Mouse (Mus musculus) G1E (cell line): ENCODE measurements around the gene Zfp385b. TPM values are rescaled to one million over a fixed set of nuclear protein-coding genes. Genes with fewer than 3 reads are reported as not detected.

Source experiments
- ATAC-seq: 2 replicates; pipeline ENCODE4 v1.8.0; 2016; ENCODE audit warnings: mild to moderate bottlenecking; ENCODE audit not compliant: insufficient number of reproducible peaks, poor library complexity, low FRiP score, severe bottlenecking; ENCODE audit errors: extremely low read depth
- DNase-seq: peaks from one replicate; pipeline ENCODE4 v3.0.0; 2012; ENCODE audit warnings: low spot score
- H3K27me3 ChIP-seq: 2 replicates; pipeline ENCODE4 v1.6.1; 2012; ENCODE audit warnings: mild to moderate bottlenecking, low read length, inconsistent platforms; ENCODE audit not compliant: insufficient read depth
- H3K36me3 ChIP-seq: replicated peaks from 2 replicates; pipeline ENCODE3; 2012; ENCODE audit warnings: mild to moderate bottlenecking, inconsistent platforms
- H3K4me1 ChIP-seq: 2 replicates; pipeline ENCODE4 v1.6.1; 2012; ENCODE audit warnings: low read depth, low read length, inconsistent platforms, mixed read lengths; ENCODE audit not compliant: insufficient read depth
- H3K4me3 ChIP-seq: 2 replicates; pipeline ENCODE4 v1.5.1; 2012; ENCODE audit warnings: low read depth, mild to moderate bottlenecking, inconsistent platforms, low read length, moderate library complexity, mixed read lengths
- H3K9me3 ChIP-seq: replicated peaks from 2 replicates; pipeline ENCODE4 v1.6.1; 2012; ENCODE audit warnings: inconsistent platforms
- CTCF ChIP-seq: IDR thresholded peaks from 2 replicates; pipeline ENCODE4 v1.5.1; 2012; ENCODE audit warnings: low read depth, low read length, inconsistent platforms, mixed read lengths
- GATA1 ChIP-seq: IDR thresholded peaks from 2 replicates; pipeline ENCODE4 v1.6.1; 2012; ENCODE audit warnings: borderline replicate concordance, low read length, inconsistent platforms, mixed read lengths
- GATA2 ChIP-seq: IDR thresholded peaks from 2 replicates; pipeline ENCODE4 v1.6.1; 2012; ENCODE audit warnings: low read depth, low read length, inconsistent platforms, borderline replicate concordance
- POLR2AphosphoS5 ChIP-seq: IDR thresholded peaks from 2 replicates; pipeline ENCODE4 v1.6.1; 2012; ENCODE audit warnings: low read depth, low read length, inconsistent platforms; ENCODE audit not compliant: insufficient replicate concordance
- TAL1 ChIP-seq: conservative IDR thresholded peaks from 2 replicates; pipeline ENCODE4 v1.6.1; 2012; ENCODE audit warnings: low read depth, low read length, inconsistent platforms, mixed read lengths
- polyA plus RNA-seq: library from polyadenylated mRNA; stranded (reverse); fragments of >175 nt; gene quantifications from 2 replicates; pipeline ENCODE4 v1.2.3, GENCODE M21; 2012
- total RNA-seq, 2 experiments: library from RNA; stranded (forward) in 1 of 2; stranded (reverse) in 1 of 2; fragments of 200-1000 nt in 1 of 2; fragments of >200 nt in 1 of 2; fragmentation: Nextera tagmentation in 1 of 2; gene quantifications; 2 replicates each; pipeline ENCODE4 v1.2.3; 2014 to 2017

Zfp385b gene
- total and polyA plus RNA-seq, 3 experiments = 0.71 TPM; not detected in 2

GRCm38 (mm10) chr2:77752491-77752890, 66.9 kb downstream of the Zfp385b start:
- ATAC-seq (no peak), DNase-seq (no peak)
- no peaks in the 10 kb centered on the region for H3K36me3 ChIP-seq
- no peak for TF ChIP-seq CTCF
- no peak for TF ChIP-seq POLR2AphosphoS5
- TF ChIP-seq TAL1 = no peak
- no peak for TF ChIP-seq GATA1
- no peak for TF ChIP-seq GATA2
- peaks cover 19% of the 10 kb centered on the region for H3K9me3 ChIP-seq
- no peaks in the 10 kb centered on the region for H3K27me3 ChIP-seq
- no peak overlapping the region for H3K4me3 ChIP-seq
- no peaks in the 10 kb centered on the region for H3K4me1 ChIP-seq

GRCm38 (mm10) chr2:77749631-77750030, 69.8 kb downstream of the Zfp385b start:
- no peak for DNase-seq
- Histone ChIP-seq H3K4me3 (no peak overlapping the region), H3K27me3 (no peaks in the 10 kb centered on the region), H3K36me3 (no peaks in the 10 kb centered on the region), H3K4me1 (no peaks in the 10 kb centered on the region), H3K9me3 (peaks cover 25% of the 10 kb centered on the region)
- TF ChIP-seq CTCF (no peak), GATA2 (no peak)
- ATAC-seq = no peak

DNA sequence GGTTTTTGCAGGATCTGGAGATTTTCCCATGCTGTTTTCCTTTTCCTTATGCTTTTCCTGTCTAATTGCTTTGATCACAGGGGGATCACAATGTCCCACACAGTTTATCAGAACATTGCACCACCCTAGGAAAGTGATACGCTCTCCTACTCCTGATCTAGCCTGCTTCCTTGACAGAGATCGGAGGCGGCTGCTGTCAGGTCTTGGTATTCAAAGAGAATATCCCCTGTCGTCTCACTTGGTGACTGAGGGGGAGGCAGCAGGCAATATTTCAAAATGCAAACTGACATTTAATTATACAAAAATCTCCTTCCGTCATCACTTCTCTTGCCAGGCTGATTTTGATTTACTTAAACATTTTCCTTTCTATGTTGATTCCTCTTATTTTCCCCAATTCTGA, 73.0 kb downstream of the Zfp385b start:
- ATAC-seq = no peak
- Histone ChIP-seq H3K27me3 (no peaks in the 10 kb centered on the region), H3K4me1 (no peaks in the 10 kb centered on the region), H3K36me3 (no peaks in the 10 kb centered on the region), H3K4me3 (no peak overlapping the region), H3K9me3 (peaks cover 38% of the 10 kb centered on the region)
- DNase-seq = no peak
- no peak for TF ChIP-seq GATA2
- TF ChIP-seq CTCF = no peak
- no peak for TF ChIP-seq TAL1
- TF ChIP-seq POLR2AphosphoS5 = no peak
- TF ChIP-seq GATA1 = no peak

GRCm38 (mm10) chr2:77745246-77745645, 74.2 kb downstream of the Zfp385b start:
- peaks cover 46% of the 10 kb centered on the region for H3K9me3 ChIP-seq
- H3K27me3 ChIP-seq = no peaks in the 10 kb centered on the region
- no peak for ATAC-seq
- TF ChIP-seq GATA1 (no peak), GATA2 (no peak), POLR2AphosphoS5 (no peak), TAL1 (no peak), CTCF (no peak)
- no peak overlapping the region for H3K4me3 ChIP-seq
- no peaks in the 10 kb centered on the region for H3K36me3 ChIP-seq
- no peak for DNase-seq
- H3K4me1 ChIP-seq = no peaks in the 10 kb centered on the region

DNA sequence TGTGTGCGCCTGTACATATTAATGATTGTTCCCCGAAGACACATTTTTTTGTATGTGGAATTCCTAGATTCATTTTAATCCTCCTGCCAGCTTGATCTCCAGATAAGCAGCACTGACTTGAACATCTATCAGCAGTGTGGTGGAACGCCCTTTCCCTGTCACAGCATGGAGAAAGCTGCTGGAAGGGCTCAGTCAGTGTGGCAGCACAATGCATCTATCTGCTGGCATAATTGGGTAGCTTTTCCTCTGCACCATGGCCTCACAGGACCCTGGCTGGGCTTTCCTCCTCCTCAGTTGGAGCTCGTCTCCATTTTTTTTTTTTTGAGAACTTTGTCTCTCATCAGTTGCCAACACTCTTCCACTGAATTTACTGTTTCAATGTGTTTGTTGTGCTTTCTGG, 77.1 kb downstream of the Zfp385b start:
- TF ChIP-seq GATA2 (no peak), POLR2AphosphoS5 (no peak), CTCF (no peak), TAL1 (no peak), GATA1 (no peak)
- Histone ChIP-seq H3K27me3 (no peaks in the 10 kb centered on the region), H3K36me3 (no peaks in the 10 kb centered on the region), H3K4me1 (no peaks in the 10 kb centered on the region), H3K4me3 (no peak overlapping the region), H3K9me3 (peaks cover 32% of the 10 kb centered on the region)
- DNase-seq (no peak), ATAC-seq (no peak)

DNA sequence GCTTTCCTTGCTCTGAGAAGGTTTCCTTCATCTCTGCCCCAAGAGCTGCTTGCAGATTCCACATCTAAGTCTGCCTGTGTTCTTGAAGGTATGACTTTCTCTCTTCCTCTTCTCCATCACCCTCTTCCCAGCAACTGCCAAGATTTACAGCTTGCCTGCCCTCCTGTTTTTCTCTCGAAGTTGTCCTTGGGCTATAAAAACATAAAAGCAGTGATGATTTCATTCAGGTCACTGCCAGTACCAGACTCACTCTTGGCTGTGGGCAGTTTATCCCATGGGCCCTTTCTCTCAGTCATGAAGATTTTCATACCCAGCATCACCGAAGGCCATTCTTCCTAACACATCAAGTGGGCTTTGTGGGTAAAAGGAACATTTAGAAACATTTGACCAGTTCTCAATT, 89.2 kb downstream of the Zfp385b start:
- H3K9me3 ChIP-seq = peaks cover 30% of the 10 kb centered on the region
- no peak for DNase-seq
- ATAC-seq = no peak
- no peaks in the 10 kb centered on the region for H3K4me1 ChIP-seq
- H3K36me3 ChIP-seq = no peaks in the 10 kb centered on the region
- H3K27me3 ChIP-seq = no peaks in the 10 kb centered on the region
- no peak overlapping the region for H3K4me3 ChIP-seq
- TF ChIP-seq GATA2 (no peak), CTCF (no peak), POLR2AphosphoS5 (no peak), TAL1 (no peak), GATA1 (no peak)

GRCm38 (mm10) chr2:77726798-77727197, 92.6 kb downstream of the Zfp385b start:
- H3K4me1 ChIP-seq = no peaks in the 10 kb centered on the region
- H3K9me3 ChIP-seq = peaks cover 27% of the 10 kb centered on the region

GRCm38 (mm10) chr2:77720806-77721205, 98.6 kb downstream of the Zfp385b start:
- H3K4me3 ChIP-seq = no peak overlapping the region
- peaks cover 35% of the 10 kb centered on the region for H3K9me3 ChIP-seq
- H3K27me3 ChIP-seq = no peaks in the 10 kb centered on the region
- DNase-seq (no peak), ATAC-seq (no peak)
- H3K36me3 ChIP-seq = no peaks in the 10 kb centered on the region
- no peaks in the 10 kb centered on the region for H3K4me1 ChIP-seq
- TF ChIP-seq POLR2AphosphoS5 (no peak), TAL1 (no peak), GATA1 (no peak), CTCF (no peak), GATA2 (no peak)

More at GRCm38 (mm10) chr2:77726798-77727197, 92.6 kb downstream of the Zfp385b start:
- DNase-seq (no peak), ATAC-seq (no peak)
- H3K27me3 ChIP-seq = no peaks in the 10 kb centered on the region
- no peak for TF ChIP-seq GATA1
- TF ChIP-seq CTCF = no peak
- no peak for TF ChIP-seq POLR2AphosphoS5
- no peak for TF ChIP-seq TAL1
- TF ChIP-seq GATA2 = no peak
- no peak overlapping the region for H3K4me3 ChIP-seq
- H3K36me3 ChIP-seq = no peaks in the 10 kb centered on the region
